Mouse (Mus musculus) liver, embryonic 16.5 days (tissue): ENCODE measurements around the gene Nckap1l. TPM values are rescaled to one million over a fixed set of nuclear protein-coding genes. Genes with fewer than 3 reads are reported as not detected.

Source experiments
- ATAC-seq: fragments of 200-750 bp; cut with Nextera tagmentation; 2 replicates; pipeline ENCODE4 v1.8.0; 2017; ENCODE audit warnings: low read depth, mild to moderate bottlenecking, moderate number of reproducible peaks, moderate library complexity
- H3K27ac ChIP-seq: fragments of 300-500 bp; sonication (generic); 2 replicates; pipeline ENCODE4 v1.5.1; 2014; ENCODE audit warnings: mild to moderate bottlenecking, low read length
- H3K27me3 ChIP-seq: fragments of 300-500 bp; sonication (generic); 2 replicates; pipeline ENCODE4 v1.6.1; 2014; ENCODE audit warnings: low read depth, low read length, mixed read lengths; ENCODE audit not compliant: control insufficient read depth, insufficient read depth
- H3K36me3 ChIP-seq: fragments of 300-500 bp; sonication (generic); 2 replicates; pipeline ENCODE4 v1.6.1; 2014; ENCODE audit warnings: mild to moderate bottlenecking; ENCODE audit not compliant: control insufficient read depth, insufficient read depth
- H3K4me1 ChIP-seq: fragments of 300-500 bp; sonication (generic); 2 replicates; pipeline ENCODE4 v1.6.1; 2014; ENCODE audit warnings: low read depth, low read length, mixed read lengths; ENCODE audit not compliant: control insufficient read depth
- H3K4me2 ChIP-seq: fragments of 300-500 bp; sonication (generic); 2 replicates; pipeline ENCODE4 v1.6.1; 2014; ENCODE audit warnings: low read depth, low read length, mixed read lengths
- H3K4me3 ChIP-seq: fragments of 300-500 bp; sonication (generic); 2 replicates; pipeline ENCODE4 v1.5.1; 2014; ENCODE audit warnings: low read depth, mild to moderate bottlenecking, low read length
- H3K9ac ChIP-seq: fragments of 300-500 bp; sonication (generic); 2 replicates; pipeline ENCODE4 v1.6.1; 2014; ENCODE audit warnings: low read depth, low read length
- H3K9me3 ChIP-seq: fragments of 300-500 bp; sonication (generic); replicated peaks from 2 replicates; pipeline ENCODE4 v1.6.1; 2016; ENCODE audit warnings: low read length; ENCODE audit not compliant: control insufficient read depth
- WGBS: fragments of 180-500 bp; shearing (Covaris S2); extraction: QIAGEN DNeasy Blood & Tissue Kit; methylation state at CpG from one replicate; pipeline ENCODE4 v1.1.7; 2014; ENCODE audit not compliant: insufficient replicate concordance; 5-methylcytosine and 5-hydroxymethylcytosine counted together
- polyA plus RNA-seq: library from polyadenylated mRNA; unstranded; fragments of >200 nt; fragmentation: Nextera tagmentation; extraction: Ambion mirVana; gene quantifications from 2 replicates; pipeline ENCODE4 v1.2.1, GENCODE M21; 2015

Nckap1l gene
- polyA plus RNA-seq, 1 experiment from 2014 or later = 8.1 TPM

- 45% methylated on average over 2 of the region's 2 CpGs for WGBS
- Histone ChIP-seq H3K4me1 (no peaks in the 10 kb centered on the region), H3K36me3 (no peaks in the 10 kb centered on the region), H3K27me3 (peaks cover 29% of the 10 kb centered on the region), H3K4me3 (no peak overlapping the region), H3K9ac (no peak overlapping the region), H3K4me2 (no peak overlapping the region), H3K9me3 (no peaks in the 10 kb centered on the region), H3K27ac (no peak overlapping the region)
- no peak for ATAC-seq
These were observed 85.7 kb downstream of the Nckap1l start for GRCm38 (mm10) chr15:103539259-103539658.

GRCm38 (mm10) chr15:103540646-103541045, 87.1 kb downstream of the Nckap1l start:
- Histone ChIP-seq H3K4me1 (no peaks in the 10 kb centered on the region), H3K4me3 (no peak overlapping the region), H3K9me3 (no peaks in the 10 kb centered on the region), H3K9ac (no peak overlapping the region), H3K27ac (no peak overlapping the region), H3K4me2 (no peak overlapping the region), H3K27me3 (peaks cover 26% of the 10 kb centered on the region), H3K36me3 (no peaks in the 10 kb centered on the region)
- ATAC-seq = no peak
- WGBS = 14% methylated on average over 1 of the region's 1 CpGs

GRCm38 (mm10) chr15:103542526-103542925, 88.9 kb downstream of the Nckap1l start:
- ATAC-seq = no peak
- no peak overlapping the region for H3K27ac ChIP-seq

GRCm38 (mm10) chr15:103547983-103548382, 94.4 kb downstream of the Nckap1l start:
- H3K4me3 ChIP-seq = no peak overlapping the region
- no peaks in the 10 kb centered on the region for H3K9me3 ChIP-seq
- no peak overlapping the region for H3K27ac ChIP-seq
- H3K27me3 ChIP-seq = no peaks in the 10 kb centered on the region
- H3K9ac ChIP-seq = no peak overlapping the region
- H3K4me2 ChIP-seq = no peak overlapping the region
- H3K36me3 ChIP-seq = no peaks in the 10 kb centered on the region
- 64% methylated on average over 3 of the region's 3 CpGs for WGBS
- no peaks in the 10 kb centered on the region for H3K4me1 ChIP-seq
- ATAC-seq = no peak

More at GRCm38 (mm10) chr15:103542526-103542925, 88.9 kb downstream of the Nckap1l start:
- Histone ChIP-seq H3K4me2 (no peak overlapping the region), H3K9me3 (no peaks in the 10 kb centered on the region), H3K9ac (no peak overlapping the region), H3K27me3 (peaks cover 12% of the 10 kb centered on the region), H3K4me3 (no peak overlapping the region), H3K36me3 (no peaks in the 10 kb centered on the region), H3K4me1 (no peaks in the 10 kb centered on the region)

Other genes with a start within 250 kb of the Nckap1l start
- 40.6 and 45.9 TPM in 2 replicates for gene Cbx5, start 214.0 kb upstream of the Nckap1l start, polyA plus RNA-seq
- 174 and 193 TPM in 2 replicates for gene Hnrnpa1, start 213.4 kb upstream of the Nckap1l start, polyA plus RNA-seq
- gene Nfe2, start 195.4 kb upstream of the Nckap1l start, polyA plus RNA-seq = 202 and 220 TPM in 2 replicates
- gene Copz1, start 181.1 kb upstream of the Nckap1l start, polyA plus RNA-seq = 194 TPM in 2 replicates
- 1.0 and 1.1 TPM in 2 replicates for gene Gpr84, start 143.2 kb upstream of the Nckap1l start, polyA plus RNA-seq
- 5.5 and 7.0 TPM in 2 replicates for gene Zfp385a, start 113.7 kb upstream of the Nckap1l start, polyA plus RNA-seq
- 18.4 and 19.6 TPM in 2 replicates for gene Itga5, start 87.0 kb upstream of the Nckap1l start, polyA plus RNA-seq
- gene Gtsf1, start 23.3 kb upstream of the Nckap1l start, polyA plus RNA-seq = not detected in 2 replicates
- not detected in 2 replicates for gene Gtsf2, start 5.3 kb upstream of the Nckap1l start, polyA plus RNA-seq
- gene Pde1b, start 49.2 kb downstream of the Nckap1l start, polyA plus RNA-seq = 0.31 and 0.34 TPM in 2 replicates
- 0.36 and 1.0 TPM in 2 replicates for gene Ppp1r1a, start 84.2 kb downstream of the Nckap1l start, polyA plus RNA-seq
- not detected in 2 replicates for gene Glycam1, start 111.3 kb downstream of the Nckap1l start, polyA plus RNA-seq